Mouse (Mus musculus): ENCODE data around the gene Abhd17a. TPM values are rescaled to one million over a fixed set of nuclear protein-coding genes. Genes with fewer than 3 reads are reported as not detected.

Gene Abhd17a
- polyA plus RNA-seq, 1 experiment from 2014 or later, result 44.3 TPM

Small RNA genes within 50 kb of the gene (microRNA-seq; reads per million reads assigned to microRNA genes)
- gene Mir6912, result not detected

Other genes with a start within 250 kb of the Abhd17a start
- gene Adamtsl5, start 241.9 kb downstream of the Abhd17a start, polyA plus RNA-seq (2015; fragmentation: Nextera tagmentation; extraction: Ambion mirVana), result 22.0 and 24.0 TPM in 2 replicates
- gene Plk5, start 233.9 kb downstream of the Abhd17a start, polyA plus RNA-seq (2015; fragmentation: Nextera tagmentation; extraction: Ambion mirVana), result 0.14 and 0.61 TPM in 2 replicates
- gene Mex3d, start 202.7 kb downstream of the Abhd17a start, polyA plus RNA-seq (2015; fragmentation: Nextera tagmentation; extraction: Ambion mirVana), result 3.0 and 4.1 TPM in 2 replicates
- gene Mbd3, start 190.8 kb downstream of the Abhd17a start, polyA plus RNA-seq (2015; fragmentation: Nextera tagmentation; extraction: Ambion mirVana), result 131 and 139 TPM in 2 replicates
- gene Uqcr11, start 183.5 kb downstream of the Abhd17a start, polyA plus RNA-seq (2015; fragmentation: Nextera tagmentation; extraction: Ambion mirVana), result 669 and 707 TPM in 2 replicates
- 46.1 and 57.9 TPM in 2 replicates for gene Tcf3, start 156.7 kb downstream of the Abhd17a start, polyA plus RNA-seq (2015; fragmentation: Nextera tagmentation; extraction: Ambion mirVana)
- 0.06 and 0.08 TPM in 2 replicates for gene Onecut3, start 95.5 kb downstream of the Abhd17a start, polyA plus RNA-seq (2015; fragmentation: Nextera tagmentation; extraction: Ambion mirVana)
- gene Atp8b3, start 51.2 kb downstream of the Abhd17a start, polyA plus RNA-seq (2015; fragmentation: Nextera tagmentation; extraction: Ambion mirVana), result 0.12 and 0.21 TPM in 2 replicates
- gene Rexo1, start 28.8 kb downstream of the Abhd17a start, polyA plus RNA-seq (2015; fragmentation: Nextera tagmentation; extraction: Ambion mirVana), result 16.7 TPM in 2 replicates
- 8.4 and 8.7 TPM in 2 replicates for gene Klf16, start 13.0 kb downstream of the Abhd17a start, polyA plus RNA-seq (2015; fragmentation: Nextera tagmentation; extraction: Ambion mirVana)
- 92.1 and 99.9 TPM in 2 replicates for gene Scamp4, start 12.5 kb upstream of the Abhd17a start, polyA plus RNA-seq (2015; fragmentation: Nextera tagmentation; extraction: Ambion mirVana)
- gene Adat3, start 12.5 kb upstream of the Abhd17a start, polyA plus RNA-seq (2015; fragmentation: Nextera tagmentation; extraction: Ambion mirVana), result 5.6 and 6.7 TPM in 2 replicates
- gene Gm49322, start 15.7 kb upstream of the Abhd17a start, polyA plus RNA-seq (2015; fragmentation: Nextera tagmentation; extraction: Ambion mirVana), result 3.7 and 4.8 TPM in 2 replicates
- gene Csnk1g2, start 32.5 kb upstream of the Abhd17a start, polyA plus RNA-seq (2015; fragmentation: Nextera tagmentation; extraction: Ambion mirVana), result 18.1 TPM in 2 replicates
- 11.5 and 12.7 TPM in 2 replicates for gene Btbd2, start 66.7 kb upstream of the Abhd17a start, polyA plus RNA-seq (2015; fragmentation: Nextera tagmentation; extraction: Ambion mirVana)
- gene Mknk2, start 87.8 kb upstream of the Abhd17a start, polyA plus RNA-seq (2015; fragmentation: Nextera tagmentation; extraction: Ambion mirVana), result 42.8 and 45.1 TPM in 2 replicates
- 51.6 and 57.5 TPM in 2 replicates for gene Mob3a, start 111.6 kb upstream of the Abhd17a start, polyA plus RNA-seq (2015; fragmentation: Nextera tagmentation; extraction: Ambion mirVana)
- gene Izumo4, start 111.8 kb upstream of the Abhd17a start, polyA plus RNA-seq (2015; fragmentation: Nextera tagmentation; extraction: Ambion mirVana), result 25.5 and 28.7 TPM in 2 replicates
- gene Ap3d1, start 151.9 kb upstream of the Abhd17a start, polyA plus RNA-seq (2015; fragmentation: Nextera tagmentation; extraction: Ambion mirVana), result 62.5 and 66.3 TPM in 2 replicates
- gene Dot1l, start 164.9 kb upstream of the Abhd17a start, polyA plus RNA-seq (2015; fragmentation: Nextera tagmentation; extraction: Ambion mirVana), result 11.8 and 13.9 TPM in 2 replicates
- gene Sf3a2, start 207.9 kb upstream of the Abhd17a start, polyA plus RNA-seq (2015; fragmentation: Nextera tagmentation; extraction: Ambion mirVana), result 51.3 and 53.7 TPM in 2 replicates
- gene Plekhj1, start 208.3 kb upstream of the Abhd17a start, polyA plus RNA-seq (2015; fragmentation: Nextera tagmentation; extraction: Ambion mirVana), result 102 and 114 TPM in 2 replicates
- gene Amh, start 214.9 kb upstream of the Abhd17a start, polyA plus RNA-seq (2015; fragmentation: Nextera tagmentation; extraction: Ambion mirVana), result not detected in 2 replicates
- 0.65 and 8.4 TPM in 2 replicates for gene Jsrp1, start 223.2 kb upstream of the Abhd17a start, polyA plus RNA-seq (2015; fragmentation: Nextera tagmentation; extraction: Ambion mirVana)
- gene Oaz1, start 236.3 kb upstream of the Abhd17a start, polyA plus RNA-seq (2015; fragmentation: Nextera tagmentation; extraction: Ambion mirVana), result 1,560 and 1,582 TPM in 2 replicates

Measured in stomach, embryonic 16.5 days (tissue).